Mouse (Mus musculus): Measurements from ENCODE around the gene Incenp. TPM values are rescaled to one million over a fixed set of nuclear protein-coding genes. Genes with fewer than 3 reads are reported as not detected.
"Not testable (repeated sequence)": the region's sequence is repeated elsewhere in the genome, so short reads cannot be mapped to it uniquely, and the experiment has no call there.

The Incenp gene
- polyA plus RNA-seq, 1 experiment = 23.1 TPM

DNA sequence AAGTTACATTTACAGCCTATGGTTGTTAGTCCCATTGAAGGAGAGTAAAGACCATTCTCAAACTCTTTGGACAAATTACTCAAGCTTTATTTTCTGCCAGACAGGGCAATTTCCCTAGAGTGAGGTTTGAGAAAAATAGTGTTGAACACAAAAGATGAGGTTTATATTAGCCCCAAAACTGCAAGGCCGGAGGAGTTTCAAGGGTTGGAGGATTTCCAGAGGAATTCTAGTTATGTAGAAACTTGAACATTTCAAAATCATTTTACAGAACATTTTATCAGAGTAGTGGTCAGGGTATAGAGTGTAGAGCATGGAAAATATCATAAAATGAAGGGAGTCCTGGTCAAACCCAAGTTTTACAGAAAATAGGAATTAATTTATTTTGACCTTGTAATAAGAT, 34.5 kb downstream of the Incenp start:
- Histone ChIP-seq H3K27ac (ENCODE audit: control insufficient read depth, insufficient read depth, low read depth, low read length) (no peak overlapping the region), H3K4me3 (ENCODE audit: control insufficient read depth, low read depth, low read length) (no peak overlapping the region), H3K27me3 (ENCODE audit: control insufficient read depth, insufficient read depth, low read length) (no peaks in the 10 kb centered on the region), H3K36me3 (ENCODE audit: control insufficient read depth, insufficient read depth, low read length) (no peaks in the 10 kb centered on the region), H3K4me1 (ENCODE audit: control insufficient read depth, insufficient read depth, low read length) (no peaks in the 10 kb centered on the region)
- TF ChIP-seq CTCF (IDR thresholded peaks at IDR 0.05; ENCODE audit: control insufficient read depth, insufficient read depth, insufficient replicate concordance, low read depth, low read length) (no peak), POLR2A (IDR thresholded peaks at IDR 0.05; ENCODE audit: control insufficient read depth, low read depth, low read length) (no peak)

DNA sequence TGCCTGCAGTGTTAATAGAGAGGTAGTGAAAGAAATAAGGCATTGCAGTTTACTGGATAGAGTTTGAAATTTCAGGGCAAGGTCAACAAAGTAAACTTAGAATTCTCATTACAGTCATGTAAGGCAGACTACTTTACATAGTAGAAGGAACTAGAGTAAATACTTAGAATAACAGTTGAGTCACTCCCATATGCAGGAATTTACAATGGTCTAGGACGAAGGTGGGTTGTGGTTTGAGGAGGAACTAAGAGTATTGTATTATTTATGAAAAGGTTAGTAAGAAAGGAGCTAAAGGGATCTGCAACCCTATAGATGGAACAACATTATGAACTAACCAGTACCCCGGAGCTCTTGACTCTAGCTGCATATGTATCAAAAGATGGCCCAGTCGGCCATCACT, 38.5 kb downstream of the Incenp start:
- not testable (repeated sequence) for H3K4me3 ChIP-seq (ENCODE audit: control insufficient read depth, low read depth, low read length); H3K4me1 ChIP-seq (ENCODE audit: control insufficient read depth, insufficient read depth, low read length); H3K36me3 ChIP-seq (ENCODE audit: control insufficient read depth, insufficient read depth, low read length); H3K27ac ChIP-seq (ENCODE audit: control insufficient read depth, insufficient read depth, low read depth, low read length); H3K27me3 ChIP-seq (ENCODE audit: control insufficient read depth, insufficient read depth, low read length)

GRCm38 (mm10) chr19:9849368-9850075, 49.8 kb downstream of the Incenp start:
- not testable (repeated sequence) for H3K27me3 ChIP-seq (ENCODE audit: control insufficient read depth, insufficient read depth, low read length); H3K4me1 ChIP-seq (ENCODE audit: control insufficient read depth, insufficient read depth, low read length); H3K27ac ChIP-seq (ENCODE audit: control insufficient read depth, insufficient read depth, low read depth, low read length); H3K4me3 ChIP-seq (ENCODE audit: control insufficient read depth, low read depth, low read length); H3K36me3 ChIP-seq (ENCODE audit: control insufficient read depth, insufficient read depth, low read length)

- H3K27me3 ChIP-seq (ENCODE audit: control insufficient read depth, insufficient read depth, low read length) = no peaks in the 10 kb centered on the region
- no peak within 1 kb of the TSS for H3K27ac ChIP-seq (ENCODE audit: control insufficient read depth, insufficient read depth, low read depth, low read length)
- no peaks in the 10 kb centered on the region for H3K36me3 ChIP-seq (ENCODE audit: control insufficient read depth, insufficient read depth, low read length)
- H3K4me3 ChIP-seq (ENCODE audit: control insufficient read depth, low read depth, low read length) = no peak within 1 kb of the TSS
- H3K4me1 ChIP-seq (ENCODE audit: control insufficient read depth, insufficient read depth, low read length) = no peaks in the 10 kb centered on the region
- no peak for TF ChIP-seq POLR2A (IDR thresholded peaks at IDR 0.05; ENCODE audit: control insufficient read depth, low read depth, low read length)
- TF ChIP-seq CTCF (IDR thresholded peaks at IDR 0.05; ENCODE audit: control insufficient read depth, insufficient read depth, insufficient replicate concordance, low read depth, low read length) = no peak
Measured at GRCm38 (mm10) chr19:9847262-9847661, 52.1 kb downstream of the Incenp start, which contains the start of gene Scgb2a2. Gene Scgb2a2 (plus strand): TSS chr19:9847562.

- Histone ChIP-seq H3K27me3 (ENCODE audit: control insufficient read depth, insufficient read depth, low read length) (no peaks in the 10 kb centered on the region), H3K4me1 (ENCODE audit: control insufficient read depth, insufficient read depth, low read length) (no peaks in the 10 kb centered on the region), H3K4me3 (ENCODE audit: control insufficient read depth, low read depth, low read length) (no peak overlapping the region), H3K36me3 (ENCODE audit: control insufficient read depth, insufficient read depth, low read length) (no peaks in the 10 kb centered on the region), H3K27ac (ENCODE audit: control insufficient read depth, insufficient read depth, low read depth, low read length) (no peak overlapping the region)
- TF ChIP-seq POLR2A (IDR thresholded peaks at IDR 0.05; ENCODE audit: control insufficient read depth, low read depth, low read length) (no peak), CTCF (IDR thresholded peaks at IDR 0.05; ENCODE audit: control insufficient read depth, insufficient read depth, insufficient replicate concordance, low read depth, low read length) (no peak)
Measured at GRCm38 (mm10) chr19:9837341-9837715, 62.0 kb downstream of the Incenp start.

GRCm38 (mm10) chr19:9836581-9837340, 62.6 kb downstream of the Incenp start:
- H3K36me3 ChIP-seq (ENCODE audit: control insufficient read depth, insufficient read depth, low read length); H3K4me3 ChIP-seq (ENCODE audit: control insufficient read depth, low read depth, low read length); H3K27ac ChIP-seq (ENCODE audit: control insufficient read depth, insufficient read depth, low read depth, low read length); H3K4me1 ChIP-seq (ENCODE audit: control insufficient read depth, insufficient read depth, low read length); H3K27me3 ChIP-seq (ENCODE audit: control insufficient read depth, insufficient read depth, low read length): not testable (repeated sequence)

Other genes with a start within 250 kb of the Incenp start
- gene Scgb2a2, start 52.0 kb downstream of the Incenp start, polyA plus RNA-seq (2012; rRNA removed) = not detected in 2 replicates
- 268 and 313 TPM in 2 replicates for gene Fth1, start 81.0 kb upstream of the Incenp start, polyA plus RNA-seq (2012; rRNA removed)
- gene Best1, start 102.1 kb upstream of the Incenp start, polyA plus RNA-seq (2012; rRNA removed) = 339 and 362 TPM in 2 replicates
- 362 and 384 TPM in 2 replicates for gene Rab3il1, start 102.1 kb upstream of the Incenp start, polyA plus RNA-seq (2012; rRNA removed)
- 7.6 and 12.0 TPM in 2 replicates for gene Fads3, start 142.0 kb upstream of the Incenp start, polyA plus RNA-seq (2012; rRNA removed)
- 91.5 and 97.5 TPM in 2 replicates for gene Fads2, start 202.2 kb upstream of the Incenp start, polyA plus RNA-seq (2012; rRNA removed)